Mouse (Mus musculus) gonadal fat pad, adult 2 months (tissue): ENCODE data around the gene Cers3. TPM values are rescaled to one million over a fixed set of nuclear protein-coding genes. Genes with fewer than 3 reads are reported as not detected.

ENCODE experiments used
- DNase-seq: peaks from one replicate; pipeline ENCODE4 v3.0.0-alpha.2; 2012; ENCODE audit warnings: low read depth
- polyA plus RNA-seq: library from polyadenylated mRNA; depleted of rRNA; stranded (reverse); fragments of >200 nt; gene quantifications from 2 replicates; pipeline ENCODE4 v1.2.3, GENCODE M21; 2012; rRNA removed

Gene Cers3
- polyA plus RNA-seq, 1 experiment: 1.7 TPM

- DNase-seq: no peak
These were observed 96.9 kb downstream of the Cers3 start for GRCm38 (mm10) chr7:66840008-66840719.

DNA sequence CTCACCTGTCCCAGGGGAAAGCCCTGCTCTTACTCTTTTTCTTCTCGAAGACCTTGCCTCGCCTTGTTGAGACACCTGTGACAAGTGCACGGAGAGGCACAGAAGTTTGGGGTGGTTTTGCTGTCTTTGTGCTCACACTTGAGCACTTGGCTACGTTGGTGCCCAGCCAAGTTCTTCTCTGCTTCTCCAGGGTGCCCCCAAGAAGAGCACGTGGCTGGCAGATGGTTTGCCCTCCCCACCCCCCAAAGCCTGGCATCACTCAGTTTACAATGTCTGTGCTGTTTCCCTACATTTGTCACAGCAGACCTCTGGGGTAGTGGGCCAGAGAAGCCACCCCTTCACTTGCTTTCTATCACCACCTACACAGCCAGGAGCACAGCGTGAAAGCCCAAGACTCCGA lies 97.9 kb downstream of the Cers3 start:
- DNase-seq: no peak

- no peak for DNase-seq
These were observed 98.7 kb downstream of the Cers3 start for GRCm38 (mm10) chr7:66842021-66842420.

DNA sequence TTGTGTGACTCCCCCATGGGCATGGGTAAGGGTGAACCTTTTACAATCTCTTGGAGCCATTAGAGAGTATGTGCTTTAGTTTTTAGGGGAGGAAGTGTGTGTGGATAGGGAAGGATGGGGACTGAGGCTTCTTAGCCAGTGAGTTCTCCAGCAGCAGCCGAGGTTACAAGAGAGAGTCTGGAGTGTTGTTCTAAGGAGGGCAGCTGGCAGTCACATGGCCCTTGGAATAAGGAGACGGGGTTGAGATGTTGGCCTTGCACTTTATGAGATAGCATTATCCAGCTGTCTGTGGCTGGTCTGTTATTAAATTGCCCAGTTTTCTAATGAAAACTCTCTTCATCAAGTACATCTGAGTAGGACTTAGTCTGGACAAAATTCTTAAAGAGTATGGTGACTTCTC lies 100.5 kb downstream of the Cers3 start:
- DNase-seq: no peak

GRCm38 (mm10) chr7:66846582-66846981 lies 103.3 kb downstream of the Cers3 start:
- no peak for DNase-seq

GRCm38 (mm10) chr7:66847299-66847698 lies 104.0 kb downstream of the Cers3 start:
- DNase-seq: no peak

- DNase-seq: no peak
These were observed 106.0 kb downstream of the Cers3 start for GRCm38 (mm10) chr7:66849316-66849715.

DNA sequence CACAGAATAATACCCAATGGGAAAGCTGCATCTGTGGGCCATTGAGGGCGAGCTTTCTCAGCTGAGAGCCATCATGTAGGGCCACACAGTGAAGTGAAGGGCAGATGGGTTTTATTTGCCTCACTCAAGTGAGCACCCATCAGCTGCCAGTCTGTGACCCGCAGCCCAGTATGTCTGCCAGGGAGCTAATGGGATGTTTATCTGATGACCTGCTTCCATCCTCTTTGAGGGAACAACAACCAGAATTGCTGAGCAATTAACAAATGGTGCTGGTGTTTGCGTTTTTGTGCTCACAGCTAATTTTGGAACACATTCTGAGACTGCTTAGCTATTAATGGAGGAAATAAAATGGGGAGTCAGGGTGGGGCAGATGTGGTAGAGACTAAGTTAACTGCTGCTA lies 108.9 kb downstream of the Cers3 start:
- DNase-seq: no peak

- no peak for DNase-seq
These were observed 114.3 kb downstream of the Cers3 start for GRCm38 (mm10) chr7:66857610-66858009.

DNA sequence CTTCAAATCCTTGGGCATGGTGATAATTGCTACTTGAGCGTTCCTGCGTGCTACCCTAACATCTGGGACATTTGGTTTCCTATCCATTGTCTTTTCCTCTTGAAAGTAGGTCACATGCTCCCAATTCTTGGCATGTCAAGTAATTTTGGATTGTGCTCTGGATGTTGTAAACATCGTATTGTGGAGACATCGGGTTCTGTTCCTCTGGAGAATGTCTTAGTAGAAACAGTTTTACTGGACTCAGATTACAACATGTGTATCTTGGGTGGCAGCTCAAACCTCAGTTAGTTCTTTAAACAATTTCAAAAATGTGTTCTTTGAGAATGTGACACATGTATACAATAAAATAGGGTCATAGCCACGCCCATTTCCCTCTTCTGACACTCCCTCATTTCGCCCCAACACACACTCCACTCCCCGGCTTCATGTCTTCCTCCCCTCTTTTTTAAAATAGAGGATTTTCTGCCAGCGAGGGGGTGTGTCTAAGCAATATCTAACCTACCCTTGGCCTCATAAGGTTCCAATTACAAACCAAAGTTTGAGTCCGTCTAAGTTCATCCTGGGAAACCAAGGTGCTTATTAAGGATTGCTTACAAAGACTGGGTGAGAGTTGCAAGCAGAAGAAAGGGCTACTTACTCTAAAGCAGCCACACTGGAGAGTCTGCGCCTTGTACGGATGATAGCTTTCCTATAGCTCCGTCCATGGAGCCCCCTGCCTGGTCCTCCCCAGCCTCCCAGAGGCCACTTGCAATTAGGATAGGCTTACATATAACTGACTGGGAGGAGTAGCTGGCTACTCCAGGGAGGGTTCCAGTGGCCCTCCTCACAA lies 115.2 kb downstream of the Cers3 start:
- DNase-seq: no peak

- DNase-seq: no peak
These were observed 115.9 kb downstream of the Cers3 start for GRCm38 (mm10) chr7:66859220-66859619.

- no peak for DNase-seq
These were observed 123.8 kb downstream of the Cers3 start for GRCm38 (mm10) chr7:66866944-66867718.

DNA sequence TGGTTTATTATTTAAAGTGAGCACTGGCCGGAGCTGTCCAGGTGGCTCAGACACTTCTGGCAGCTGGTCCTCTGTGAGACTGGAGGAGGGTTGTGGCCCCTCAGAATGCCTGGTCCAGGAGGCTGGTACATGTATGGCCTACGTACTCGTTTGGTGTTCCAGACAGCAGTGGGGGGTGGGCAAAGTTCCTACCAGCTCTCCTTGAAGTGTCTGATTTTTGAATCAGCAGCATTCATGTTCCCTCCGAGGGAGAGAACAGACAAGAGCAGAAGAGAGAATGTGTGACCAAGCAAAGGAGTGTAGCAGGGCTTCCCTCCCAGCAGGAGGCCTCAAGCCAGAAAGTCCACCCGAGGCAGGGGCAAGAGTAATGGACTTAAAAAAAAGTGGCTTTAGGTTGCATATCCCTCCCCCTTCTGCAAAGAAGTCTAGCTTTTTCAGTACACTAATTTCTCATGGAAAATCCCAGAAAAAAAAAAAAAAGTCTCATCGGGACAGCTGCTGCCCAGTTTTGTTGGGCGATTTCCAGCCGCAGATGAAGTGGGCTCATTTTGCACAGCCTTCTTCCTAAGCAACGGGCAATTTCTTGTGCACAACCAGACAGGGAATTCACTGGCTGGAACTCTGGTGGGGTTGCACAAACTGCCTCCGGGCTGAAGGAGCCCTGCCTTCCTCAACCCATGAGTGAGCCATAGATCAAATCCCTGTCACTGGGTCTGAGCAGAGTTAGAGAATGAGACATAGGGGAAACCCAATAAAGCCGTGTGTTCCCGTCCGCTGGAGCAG lies 124.6 kb downstream of the Cers3 start:
- DNase-seq: no peak

- no peak for DNase-seq
These were observed 128.2 kb downstream of the Cers3 start for GRCm38 (mm10) chr7:66871520-66871919.

GRCm38 (mm10) chr7:66871940-66872511 lies 128.7 kb downstream of the Cers3 start:
- no peak for DNase-seq

GRCm38 (mm10) chr7:66873235-66873634 lies 129.9 kb downstream of the Cers3 start:
- DNase-seq: no peak

Other genes starting within 250 kb of the Cers3 start
- gene Asb7, start 53.9 kb upstream of the Cers3 start, polyA plus RNA-seq: 7.2 and 7.3 TPM in 2 replicates
- gene Lins1, start 53.6 kb upstream of the Cers3 start, polyA plus RNA-seq: 13.2 and 16.1 TPM in 2 replicates
- gene Adamts17, start 96.2 kb downstream of the Cers3 start, polyA plus RNA-seq: 0.88 and 0.89 TPM in 2 replicates